Mouse (Mus musculus) monocyte, adult 5-6 weeks (primary cell): ENCODE measurements around the gene Sbk1. TPM values are rescaled to one million over a fixed set of nuclear protein-coding genes. Genes with fewer than 3 reads are reported as not detected.
"Not testable (repeated sequence)": the region's sequence is repeated elsewhere in the genome, so short reads cannot be mapped to it uniquely, and the experiment has no call there.

Experiments used
- ATAC-seq: fragments of 153-309, 156-312 bp; replicated peaks from 2 replicates; pipeline ENCODE4 v1.8.0; 2017; ENCODE audit warnings: mild to moderate bottlenecking; ENCODE audit not compliant: low TSS enrichment, insufficient number of reproducible peaks, severe bottlenecking, poor library complexity, low FRiP score
- total RNA-seq: library from RNA; stranded (forward); fragments of 200-1000, 200-491, 200-594 nt; gene quantifications from 3 replicates; pipeline ENCODE4 v1.2.3, GENCODE M21; 2017

The Sbk1 gene
- total RNA-seq, 1 experiment from 2014 or later, result 15.4 TPM

DNA sequence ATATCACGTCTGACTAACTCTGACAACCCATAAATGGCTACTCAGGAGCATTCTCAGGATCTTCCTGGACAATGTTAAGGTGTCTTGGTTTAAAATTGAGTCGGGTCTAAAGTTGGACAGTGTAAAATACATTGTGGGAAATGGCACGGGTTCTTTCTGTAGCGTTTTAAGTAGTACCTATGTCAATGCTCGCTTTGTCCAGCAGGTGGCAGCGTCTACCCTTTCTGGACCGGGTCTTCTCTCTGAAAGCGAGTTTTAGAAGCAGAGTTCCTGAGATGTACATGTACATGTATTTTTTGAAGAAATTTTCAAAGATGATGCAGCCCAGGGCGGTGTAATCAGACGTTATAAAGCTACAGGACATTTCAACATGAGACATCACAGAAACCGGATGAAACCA lies 51.3 kb downstream of the Sbk1 start:
- ATAC-seq, result 0 out of 2 replicates have a peak, but pooled peaks have one; percentile 73

DNA sequence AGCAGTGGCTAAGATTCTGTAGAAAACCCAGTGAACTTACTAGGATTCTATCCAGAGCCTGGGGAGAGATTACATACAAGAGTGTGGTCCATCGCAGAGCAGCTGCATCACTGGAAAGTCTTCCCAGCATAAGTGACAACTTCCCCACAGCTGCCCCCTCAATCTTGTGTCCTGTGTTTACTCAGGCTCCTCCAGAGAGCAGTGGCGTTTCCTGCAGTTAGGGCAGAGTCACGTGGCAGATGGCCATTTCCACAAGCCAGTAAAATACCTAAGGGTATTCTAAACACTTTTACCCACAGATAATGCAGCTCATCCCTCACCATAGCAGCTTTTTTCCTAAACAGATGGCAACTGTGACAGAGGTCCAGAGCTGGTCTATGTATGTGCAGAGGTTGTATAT lies 52.4 kb downstream of the Sbk1 start:
- no peak for ATAC-seq

DNA sequence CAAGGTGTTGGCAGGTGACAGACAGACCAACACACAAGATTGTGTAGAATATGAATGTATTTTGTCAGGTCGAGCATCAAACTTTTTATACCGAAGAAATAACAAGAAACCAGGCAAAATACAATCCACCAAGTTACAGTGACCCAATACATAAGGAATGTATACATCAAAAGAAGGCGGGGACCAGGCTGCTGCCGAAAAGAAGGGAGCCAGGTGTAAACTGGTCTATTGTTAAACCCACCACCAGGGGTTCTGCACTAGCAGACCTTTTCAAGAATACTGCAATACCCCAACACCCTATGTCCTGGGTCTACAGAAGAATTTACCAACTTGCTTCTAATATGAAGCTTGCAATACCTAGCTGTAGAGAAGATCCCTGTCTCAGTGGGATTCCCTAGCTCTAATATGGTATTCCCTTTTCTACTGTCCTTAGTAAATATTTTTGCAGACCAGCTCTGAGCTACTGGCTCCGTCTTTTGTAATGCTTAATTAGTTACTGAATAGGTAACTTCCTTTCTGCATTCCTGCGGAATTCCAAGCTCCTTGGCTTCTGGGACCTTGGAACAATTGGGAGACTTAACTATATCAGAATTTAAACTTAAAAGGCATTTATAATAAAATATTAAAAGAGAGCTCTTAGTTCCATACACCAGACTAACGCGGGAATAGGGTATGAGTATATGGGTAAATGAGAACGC lies 53.3 kb downstream of the Sbk1 start:
- ATAC-seq, result not testable (repeated sequence)

DNA sequence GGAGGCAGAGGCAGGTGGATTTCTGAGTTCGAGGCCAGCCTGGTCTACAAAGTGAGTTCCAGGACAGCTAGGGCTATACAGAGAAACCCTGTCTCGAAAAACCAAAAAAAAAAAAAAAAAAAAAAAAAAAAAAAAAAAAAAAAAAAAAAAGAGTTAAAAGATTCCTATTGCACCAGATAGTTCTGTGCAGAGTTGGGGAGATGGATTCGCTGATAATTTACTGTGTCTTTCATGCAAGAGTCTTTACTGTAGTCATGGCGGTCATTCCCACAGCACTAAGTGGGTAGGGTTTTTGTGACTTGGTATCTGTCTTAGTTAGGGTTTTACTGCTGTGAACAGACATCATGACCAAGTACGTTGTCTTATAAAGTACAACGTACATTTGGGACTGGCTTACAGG lies 56.4 kb downstream of the Sbk1 start:
- ATAC-seq, result not testable (repeated sequence)

DNA sequence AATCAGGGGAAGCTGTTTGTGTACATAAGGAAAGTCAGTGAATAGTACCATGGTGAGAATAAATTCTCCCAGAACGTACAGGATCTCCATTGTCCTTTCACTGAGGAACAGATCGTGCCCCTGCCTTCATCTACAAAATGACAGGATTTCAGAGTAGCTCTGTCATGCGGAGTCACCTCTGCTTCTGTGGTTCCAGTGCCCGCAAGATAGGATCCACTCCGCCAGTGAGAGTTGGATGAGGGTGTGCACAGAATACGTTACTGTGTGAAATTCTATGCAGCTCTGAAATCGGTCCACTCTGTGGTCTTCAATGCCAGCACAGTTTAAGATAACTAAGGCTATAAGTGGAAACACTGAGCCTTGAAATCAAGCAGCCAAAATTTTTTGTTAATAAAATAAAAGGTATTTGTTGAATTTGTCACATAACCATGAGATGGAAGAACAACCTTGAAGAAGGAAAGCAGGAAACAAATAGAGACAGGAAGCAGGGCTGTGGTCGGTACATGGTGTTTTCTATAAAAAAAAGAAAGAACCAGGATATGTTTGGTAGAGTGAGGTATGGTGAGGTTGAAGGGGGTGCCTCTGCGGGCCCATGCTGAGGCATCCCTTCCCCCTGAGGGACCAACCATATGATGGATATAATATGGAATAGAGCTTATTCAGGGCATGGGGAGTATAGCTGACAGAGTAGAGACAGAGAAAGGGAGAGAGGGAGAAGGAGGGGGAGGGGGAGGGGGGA lies 57.7 kb downstream of the Sbk1 start:
- ATAC-seq, result no peak

DNA sequence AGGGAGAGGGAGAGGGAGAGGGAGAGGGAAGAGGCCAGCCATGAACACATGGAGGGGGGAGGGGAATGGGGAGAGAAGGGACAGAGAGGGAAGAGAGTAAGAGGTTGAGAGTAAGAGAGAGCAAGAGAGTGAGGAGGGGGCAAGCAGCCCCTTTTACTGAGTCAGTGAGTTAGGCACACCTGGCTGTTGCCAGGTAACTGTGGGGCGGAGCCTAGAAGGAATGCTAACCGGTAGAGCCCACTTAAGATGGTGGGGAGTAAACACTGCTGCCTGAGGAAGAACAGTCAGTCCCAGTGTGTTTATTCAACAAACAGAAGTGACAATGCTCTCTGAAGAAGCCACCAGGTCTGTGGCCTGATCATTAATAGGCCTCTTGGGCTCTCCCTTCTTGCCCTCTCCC lies 58.3 kb downstream of the Sbk1 start:
- no peak for ATAC-seq

DNA sequence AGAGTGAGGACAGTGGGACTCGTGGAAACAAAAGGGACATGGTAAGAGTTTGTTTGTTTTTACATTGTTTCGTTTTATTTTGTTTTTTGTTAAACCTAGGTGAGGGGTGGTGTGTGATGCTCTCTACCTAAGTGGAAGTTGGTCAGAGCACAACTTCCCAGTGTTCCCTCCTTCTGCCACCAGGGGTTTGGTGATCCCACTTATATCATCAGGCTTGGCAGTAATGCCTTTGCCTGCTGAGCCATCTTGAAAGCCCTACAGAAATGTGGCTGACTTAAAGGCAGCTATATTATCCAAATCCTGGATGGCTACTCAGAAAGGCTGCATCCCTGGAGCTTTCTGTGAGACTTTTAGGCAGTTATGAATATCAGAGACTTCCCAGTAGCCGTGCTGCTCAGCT lies 60.3 kb downstream of the Sbk1 start:
- no peak for ATAC-seq

DNA sequence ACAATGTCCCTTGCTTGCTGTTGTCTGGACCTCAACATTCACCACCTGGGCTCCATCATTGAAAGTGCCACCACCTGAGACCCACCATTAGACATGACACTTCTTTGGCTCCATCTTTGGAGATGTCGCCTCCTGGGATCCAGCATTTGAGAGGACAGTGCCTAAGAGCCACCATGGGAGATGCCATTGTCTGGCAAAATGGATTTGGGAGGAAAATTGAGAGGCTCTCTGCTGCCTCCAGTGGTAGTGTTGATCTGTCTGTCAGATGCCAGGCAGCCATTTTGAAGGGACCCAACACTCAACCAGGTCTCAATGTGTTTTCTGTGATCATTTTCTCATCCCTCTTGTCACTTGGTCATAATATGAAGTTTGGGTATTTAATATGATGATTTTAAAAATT lies 63.1 kb downstream of the Sbk1 start:
- no peak for ATAC-seq

DNA sequence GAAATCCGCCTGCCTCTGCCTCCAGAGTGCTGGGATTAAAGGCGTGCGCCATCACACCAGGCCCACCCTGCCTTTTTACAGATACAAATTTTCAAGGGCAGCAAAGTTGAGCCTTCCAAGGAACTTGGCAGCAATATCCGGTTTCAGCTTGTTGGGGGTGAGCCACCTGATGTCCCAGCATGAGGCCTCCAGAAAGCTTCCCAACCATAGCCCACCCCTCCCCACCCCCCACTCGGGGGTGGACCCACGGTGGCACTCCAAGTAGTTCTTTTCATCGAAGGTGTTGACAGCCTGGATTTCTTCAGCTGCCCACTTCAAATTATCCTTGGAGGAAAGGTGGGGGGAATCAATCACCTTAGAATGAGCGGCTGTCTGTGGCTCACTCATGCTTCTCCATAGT lies 66.5 kb downstream of the Sbk1 start:
- no peak for ATAC-seq

DNA sequence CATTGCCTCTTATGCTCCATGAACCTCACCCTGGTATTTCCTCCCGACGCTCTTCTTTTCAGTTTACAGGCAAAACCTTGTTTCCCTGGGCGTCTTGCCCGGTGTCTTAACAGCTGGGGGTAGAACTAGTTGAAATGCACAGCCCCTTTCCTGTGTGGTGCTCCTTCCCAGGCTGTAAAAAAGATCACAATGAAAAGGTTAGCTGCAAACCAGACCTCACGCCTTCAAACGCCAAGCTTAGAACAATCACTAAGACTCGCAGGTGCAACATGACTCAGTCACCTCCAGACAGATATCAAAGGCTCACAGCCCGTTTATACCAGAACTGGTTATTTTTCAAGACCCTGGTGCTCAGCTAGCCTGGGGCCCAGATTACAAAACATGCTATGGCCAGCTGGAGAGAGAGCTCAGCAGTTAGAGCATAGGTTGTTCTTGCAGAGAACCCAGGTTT lies 67.1 kb downstream of the Sbk1 start:
- no peak for ATAC-seq

DNA sequence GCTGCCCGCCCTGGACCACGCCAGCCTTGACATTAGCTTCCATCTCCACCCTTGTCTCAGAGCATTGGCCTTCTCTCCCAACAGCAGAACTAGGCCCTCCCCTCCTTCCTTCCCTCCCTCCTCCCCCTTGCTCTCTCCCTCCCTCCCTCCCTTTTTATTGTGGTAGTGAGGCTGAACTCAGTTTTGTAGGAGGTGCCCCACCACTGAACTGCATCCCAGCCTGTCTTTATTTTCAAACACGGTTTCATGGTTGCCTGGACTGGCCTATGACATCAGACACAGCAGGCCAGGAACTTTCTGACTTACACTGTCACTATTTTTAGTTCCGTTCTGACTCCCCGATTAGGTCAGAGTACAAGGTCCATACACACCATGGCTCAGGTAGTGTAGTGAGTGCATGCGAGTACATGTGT lies 67.8 kb downstream of the Sbk1 start:
- ATAC-seq, result no peak

DNA sequence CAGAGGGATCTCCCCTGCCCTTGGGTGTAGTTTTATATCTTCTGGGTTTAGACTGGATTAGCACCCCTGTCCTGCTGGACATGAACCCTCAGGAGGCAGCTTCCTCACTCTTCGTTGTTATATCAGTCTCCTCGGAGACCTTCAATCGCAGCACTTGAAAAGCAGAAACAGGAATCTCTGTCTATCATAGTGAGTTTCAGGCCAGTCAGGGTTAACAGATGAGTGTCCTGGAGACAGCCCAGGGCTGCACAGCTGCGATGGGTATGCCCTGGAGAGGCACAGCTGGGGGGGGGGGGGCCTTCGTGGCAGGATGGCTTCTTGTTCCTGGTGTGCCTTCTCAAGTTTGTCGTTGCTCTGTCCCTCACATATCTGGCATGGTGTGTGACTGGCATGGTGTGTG lies 68.5 kb downstream of the Sbk1 start:
- ATAC-seq, result no peak

Other genes starting within 250 kb of the Sbk1 start
- gene Gsg1l, start 190.2 kb upstream of the Sbk1 start, total RNA-seq, result not detected in 3 replicates
- 62.9 to 79.9 TPM (median 73.8 TPM) in 3 replicates for gene Xpo6, start 72.1 kb upstream of the Sbk1 start, total RNA-seq
- gene Lat, start 97.0 kb downstream of the Sbk1 start, total RNA-seq, result 14.9 to 47.4 TPM (median 19.3 TPM) in 3 replicates
- gene Spns1, start 104.8 kb downstream of the Sbk1 start, total RNA-seq, result 10.4 to 11.6 TPM (median 10.7 TPM) in 3 replicates
- gene Nfatc2ip, start 124.1 kb downstream of the Sbk1 start, total RNA-seq, result 9.6 to 13.0 TPM (median 9.7 TPM) in 3 replicates
- 49.1 to 63.4 TPM (median 61.8 TPM) in 3 replicates for gene Cd19, start 142.3 kb downstream of the Sbk1 start, total RNA-seq
- gene Rabep2, start 156.1 kb downstream of the Sbk1 start, total RNA-seq, result 37.8 to 61.5 TPM (median 58.5 TPM) in 3 replicates
- 0.10 to 0.58 TPM (median 0.32 TPM) in 3 replicates for gene Atp2a1, start 190.5 kb downstream of the Sbk1 start, total RNA-seq
- 9.4 to 32.9 TPM (median 15.4 TPM) in 3 replicates for gene Sh2b1, start 202.8 kb downstream of the Sbk1 start, total RNA-seq
- gene Tufm, start 214.7 kb downstream of the Sbk1 start, total RNA-seq, result 18.0 to 32.9 TPM (median 25.4 TPM) in 3 replicates
- 23.4 to 73.3 TPM (median 30.7 TPM) in 3 replicates for gene Atxn2l, start 230.8 kb downstream of the Sbk1 start, total RNA-seq